Mouse (Mus musculus) G1E (cell line): Measurements from ENCODE around the gene Itsn1.

Source experiments
- CTCF ChIP-seq: IDR thresholded peaks from 2 replicates; pipeline ENCODE4 v1.5.1; 2012; ENCODE audit warnings: low read depth, low read length, inconsistent platforms, mixed read lengths
- GATA1 ChIP-seq: IDR thresholded peaks from 2 replicates; pipeline ENCODE4 v1.6.1; 2012; ENCODE audit warnings: borderline replicate concordance, low read length, inconsistent platforms, mixed read lengths

GRCm38 (mm10) chr16:91698995-91699394 lies 30.1 kb upstream of the Itsn1 start:
- TF ChIP-seq GATA1 (no peak), CTCF (no peak)
